Mouse (Mus musculus): ENCODE measurements around the gene Eva1b. TPM values are rescaled to one million over a fixed set of nuclear protein-coding genes. Genes with fewer than 3 reads are reported as not detected.

Gene Eva1b
- total RNA-seq, 2 experiments from 2014 or later: 2.4 to 2.9 TPM

DNA sequence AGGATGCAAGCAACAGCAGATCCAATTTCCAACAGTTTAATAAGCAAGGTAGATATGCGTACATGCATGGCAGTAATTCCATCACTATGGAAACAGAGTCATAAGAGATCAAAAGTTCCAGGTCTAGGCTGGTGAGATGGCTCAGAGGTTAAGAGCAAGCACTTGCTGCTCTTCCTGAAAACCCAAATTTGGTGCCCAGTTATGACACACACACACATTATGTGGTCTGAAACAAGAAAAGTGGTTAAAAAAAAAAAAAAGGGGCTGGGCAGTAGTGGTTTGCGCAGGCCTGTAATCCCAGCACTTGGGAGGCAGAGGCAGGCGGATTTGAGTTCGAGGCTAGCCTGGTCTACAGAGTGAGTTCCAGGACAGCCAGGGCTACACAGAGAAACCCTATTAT, 47.4 kb downstream of the Eva1b start:
- DNase-seq (ENCODE audit: low spot score in 2 of 2): no peak

DNA sequence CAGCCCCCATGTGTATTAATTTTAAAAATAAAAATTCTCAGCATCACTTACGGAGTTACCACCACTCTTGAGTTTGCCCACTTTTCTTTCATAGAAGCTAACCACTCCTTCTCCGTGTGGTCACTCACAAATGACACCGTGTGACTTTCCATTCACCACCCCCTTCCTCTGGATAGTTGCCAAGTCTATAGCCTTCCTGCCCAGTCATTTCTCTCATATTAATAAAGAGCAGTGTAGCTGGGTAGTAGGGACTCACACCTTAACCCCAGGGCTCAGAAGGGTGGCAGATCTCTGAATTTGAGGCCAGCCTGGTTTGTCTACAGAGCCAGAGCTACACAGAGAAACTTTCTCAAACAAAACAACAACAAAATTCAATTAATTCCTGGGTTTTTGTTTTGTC, 49.9 kb downstream of the Eva1b start:
- DNase-seq (ENCODE audit: low spot score in 2 of 2): no peak

Other genes with a start within 250 kb of the Eva1b start
- gene Csf3r, start 123.2 kb upstream of the Eva1b start, total RNA-seq (2021): 1 to 10 TPM; 4.2 to 5.3 TPM
- gene Mrps15, start 100.8 kb upstream of the Eva1b start, total RNA-seq (2021): 10 to 100 TPM; 43.7 to 52.4 TPM
- 10 to 100 TPM; 54.5 TPM for gene Oscp1, start 89.2 kb upstream of the Eva1b start, total RNA-seq (2021)
- 10 to 100 TPM; 12.2 to 17.6 TPM for gene Lsm10, start 51.1 kb upstream of the Eva1b start, total RNA-seq (2021)
- 10 to 100 TPM; 43.5 to 48.3 TPM for gene Stk40, start 43.8 kb upstream of the Eva1b start, total RNA-seq (2021)
- gene Sh3d21, start 15.7 kb downstream of the Eva1b start, total RNA-seq (2021): under 1 TPM; 0.59 to 0.77 TPM
- 100 to 1,000 TPM; 132 to 156 TPM for gene Thrap3, start 55.0 kb downstream of the Eva1b start, total RNA-seq (2021)
- gene Map7d1, start 108.6 kb downstream of the Eva1b start, total RNA-seq (2021): 100 to 1,000 TPM; 251 to 254 TPM
- 10 to 100 TPM; 84.5 to 87.3 TPM for gene Trappc3, start 114.6 kb downstream of the Eva1b start, total RNA-seq (2021)
- 1 to 10 TPM; 1.7 to 2.8 TPM for gene Col8a2, start 139.0 kb downstream of the Eva1b start, total RNA-seq (2021)
- gene Adprhl2, start 174.0 kb downstream of the Eva1b start, total RNA-seq (2021): 10 to 100 TPM; 28.6 to 30.9 TPM
- 1 to 10 TPM; 1.0 to 1.1 TPM for gene Tekt2, start 177.9 kb downstream of the Eva1b start, total RNA-seq (2021)